Mouse (Mus musculus) cortical plate, adult 2 months (tissue): ENCODE data around the gene Lin7c. TPM values are rescaled to one million over a fixed set of nuclear protein-coding genes. Genes with fewer than 3 reads are reported as not detected.
A peak's percentile ranks its signal among the peaks of the same experiment; 100 is the strongest.

ENCODE experiments used
- H3K27ac ChIP-seq: fragments of 200-500 bp; 2 replicates; pipeline ENCODE4 v1.5.1; 2012; ENCODE audit warnings: low read length, control low read depth, inconsistent platforms; ENCODE audit not compliant: insufficient read depth
- H3K4me1 ChIP-seq: fragments of 200-500 bp; 2 replicates; pipeline ENCODE4 v1.6.1; 2011; ENCODE audit warnings: low read length; ENCODE audit not compliant: control insufficient read depth, insufficient read depth
- H3K4me3 ChIP-seq: fragments of 200-500 bp; 2 replicates; pipeline ENCODE4 v1.5.1; 2011; ENCODE audit warnings: mild to moderate bottlenecking, low read length, control low read depth; ENCODE audit not compliant: insufficient read depth
- CTCF ChIP-seq: fragments of 200-500 bp; IDR thresholded peaks from 2 replicates; pipeline ENCODE4 v1.5.1; 2011; ENCODE audit warnings: mild to moderate bottlenecking, control low read depth, low read length; ENCODE audit not compliant: insufficient read depth; ENCODE audit errors: extremely low read depth
- POLR2A ChIP-seq: fragments of 200-500 bp; IDR thresholded peaks from 2 replicates; pipeline ENCODE4 v1.6.1; 2011; ENCODE audit warnings: mild to moderate bottlenecking, low read length, control low read depth; ENCODE audit not compliant: insufficient read depth; ENCODE audit errors: extremely low read depth
- polyA plus RNA-seq: library from polyadenylated mRNA; depleted of rRNA; stranded (reverse); fragments of >200 nt; gene quantifications from 2 replicates; pipeline ENCODE4 v1.2.3, GENCODE M21; 2012

The Lin7c gene
- polyA plus RNA-seq, 1 experiment: 28.4 TPM

- H3K27ac ChIP-seq: no peak overlapping the region
- H3K4me1 ChIP-seq: no peaks in the 10 kb centered on the region
- TF ChIP-seq CTCF (no peak), POLR2A (no peak)
- H3K4me3 ChIP-seq: no peak overlapping the region
Observed at GRCm38 (mm10) chr2:109913241-109913640, 22.6 kb downstream of the Lin7c start.

- Histone ChIP-seq H3K4me3 (no peak overlapping the region), H3K4me1 (no peaks in the 10 kb centered on the region), H3K27ac (no peak overlapping the region)
- TF ChIP-seq CTCF: no peak
- no peak for TF ChIP-seq POLR2A
Observed at GRCm38 (mm10) chr2:109914601-109915000, 23.9 kb downstream of the Lin7c start.

- no peak for TF ChIP-seq POLR2A
- Histone ChIP-seq H3K27ac (no peak overlapping the region), H3K4me1 (no peaks in the 10 kb centered on the region), H3K4me3 (peak overlapping the region; percentile 44; the same call in 1 of the 2 replicates)
Observed at GRCm38 (mm10) chr2:109916782-109917495, 26.3 kb downstream of the Lin7c start.

GRCm38 (mm10) chr2:109917496-109918413 is 27.1 kb downstream of the Lin7c start, which contains the start of gene Lgr4:
Lgr4 (plus strand) TSS chr2:109917647.
- no peaks in the 10 kb centered on the region for H3K4me1 ChIP-seq
- no peak for TF ChIP-seq CTCF
- peak; percentile 88 for TF ChIP-seq POLR2A
- H3K4me3 ChIP-seq: peak within 1 kb of the TSS; percentile 44
- peak within 1 kb of the TSS; percentile 72; the same call in 1 of the 2 replicates for H3K27ac ChIP-seq

GRCm38 (mm10) chr2:109918592-109919262 is 28.1 kb downstream of the Lin7c start:
- no peak for TF ChIP-seq POLR2A
- TF ChIP-seq CTCF: no peak
- Histone ChIP-seq H3K4me1 (no peaks in the 10 kb centered on the region), H3K4me3 (peak overlapping the region; percentile 44), H3K27ac (no peak overlapping the region)

GRCm38 (mm10) chr2:109920471-109920870 is 29.8 kb downstream of the Lin7c start:
- no peaks in the 10 kb centered on the region for H3K4me1 ChIP-seq
- H3K4me3 ChIP-seq: no peak overlapping the region
- H3K27ac ChIP-seq: no peak overlapping the region
- TF ChIP-seq POLR2A (no peak), CTCF (no peak)

- Histone ChIP-seq H3K4me3 (no peak overlapping the region), H3K27ac (no peak overlapping the region), H3K4me1 (no peaks in the 10 kb centered on the region)
- TF ChIP-seq POLR2A (no peak), CTCF (no peak)
Observed at GRCm38 (mm10) chr2:109921298-109922035, 30.8 kb downstream of the Lin7c start.

GRCm38 (mm10) chr2:109922306-109922705 is 31.7 kb downstream of the Lin7c start:
- Histone ChIP-seq H3K4me3 (no peak overlapping the region), H3K4me1 (no peaks in the 10 kb centered on the region), H3K27ac (no peak overlapping the region)
- TF ChIP-seq POLR2A (no peak), CTCF (no peak)

- Histone ChIP-seq H3K4me1 (no peaks in the 10 kb centered on the region), H3K27ac (no peak overlapping the region)
- TF ChIP-seq CTCF (no peak), POLR2A (no peak)
Observed at GRCm38 (mm10) chr2:109923031-109923430, 32.4 kb downstream of the Lin7c start.

More at GRCm38 (mm10) chr2:109923031-109923430, 32.4 kb downstream of the Lin7c start:
- no peak overlapping the region for H3K4me3 ChIP-seq
